Mouse (Mus musculus) ES-Bruce4 (cell line): ENCODE data around the gene Lipc. TPM values are rescaled to one million over a fixed set of nuclear protein-coding genes. Genes with fewer than 3 reads are reported as not detected.

Experiments
- H3K27ac ChIP-seq: 2 replicates; pipeline ENCODE4 v1.5.1; 2012; ENCODE audit warnings: low read length, inconsistent platforms; ENCODE audit not compliant: insufficient read depth
- H3K27me3 ChIP-seq: 2 replicates; pipeline ENCODE4 v1.6.1; 2012; ENCODE audit warnings: mild to moderate bottlenecking, low read length, inconsistent platforms; ENCODE audit not compliant: control insufficient read depth, poor library complexity, insufficient read depth, severe bottlenecking
- H3K36me3 ChIP-seq: 2 replicates; pipeline ENCODE4 v1.6.1; 2012; ENCODE audit warnings: inconsistent platforms, mild to moderate bottlenecking, low read length, moderate library complexity; ENCODE audit not compliant: control insufficient read depth, poor library complexity, insufficient read depth, severe bottlenecking
- H3K4me1 ChIP-seq: one replicate; pipeline ENCODE4 v1.8.1; 2011; ENCODE audit warnings: low read length; ENCODE audit not compliant: control insufficient read depth, insufficient read depth
- H3K4me3 ChIP-seq: 2 replicates; pipeline ENCODE4 v1.5.1; 2011; ENCODE audit warnings: low read depth, mild to moderate bottlenecking, low read length
- H3K9ac ChIP-seq: 2 replicates; pipeline ENCODE4 v1.6.1; 2012; ENCODE audit warnings: low read depth, mild to moderate bottlenecking, inconsistent platforms; ENCODE audit not compliant: poor library complexity, severe bottlenecking
- H3K9me3 ChIP-seq: replicated peaks from 2 replicates; pipeline ENCODE4 v1.6.1; 2012; ENCODE audit warnings: mild to moderate bottlenecking, low read length, inconsistent platforms; ENCODE audit not compliant: control insufficient read depth, poor library complexity, insufficient read depth, severe bottlenecking
- CTCF ChIP-seq: IDR thresholded peaks from one replicate; pipeline ENCODE4 v1.8.1; 2011; ENCODE audit warnings: low read depth, low read length
- EP300 ChIP-seq: IDR thresholded peaks from 2 replicates; pipeline ENCODE4 v1.6.1; 2011; ENCODE audit warnings: low read depth, low read length; ENCODE audit not compliant: insufficient read depth
- POLR2A ChIP-seq: IDR thresholded peaks from one replicate; pipeline ENCODE4 v1.8.1; 2011; ENCODE audit warnings: low read length; ENCODE audit not compliant: insufficient read depth
- polyA plus RNA-seq: library from polyadenylated mRNA; stranded (reverse); fragments of >200 nt; gene quantifications from 2 replicates; pipeline ENCODE4 v1.2.4, GENCODE M21; 2011; ENCODE audit warnings: low read depth; ENCODE audit not compliant: missing spikeins, insufficient read depth, insufficient read length

Gene Lipc
- polyA plus RNA-seq, 1 experiment, result not detected

DNA sequence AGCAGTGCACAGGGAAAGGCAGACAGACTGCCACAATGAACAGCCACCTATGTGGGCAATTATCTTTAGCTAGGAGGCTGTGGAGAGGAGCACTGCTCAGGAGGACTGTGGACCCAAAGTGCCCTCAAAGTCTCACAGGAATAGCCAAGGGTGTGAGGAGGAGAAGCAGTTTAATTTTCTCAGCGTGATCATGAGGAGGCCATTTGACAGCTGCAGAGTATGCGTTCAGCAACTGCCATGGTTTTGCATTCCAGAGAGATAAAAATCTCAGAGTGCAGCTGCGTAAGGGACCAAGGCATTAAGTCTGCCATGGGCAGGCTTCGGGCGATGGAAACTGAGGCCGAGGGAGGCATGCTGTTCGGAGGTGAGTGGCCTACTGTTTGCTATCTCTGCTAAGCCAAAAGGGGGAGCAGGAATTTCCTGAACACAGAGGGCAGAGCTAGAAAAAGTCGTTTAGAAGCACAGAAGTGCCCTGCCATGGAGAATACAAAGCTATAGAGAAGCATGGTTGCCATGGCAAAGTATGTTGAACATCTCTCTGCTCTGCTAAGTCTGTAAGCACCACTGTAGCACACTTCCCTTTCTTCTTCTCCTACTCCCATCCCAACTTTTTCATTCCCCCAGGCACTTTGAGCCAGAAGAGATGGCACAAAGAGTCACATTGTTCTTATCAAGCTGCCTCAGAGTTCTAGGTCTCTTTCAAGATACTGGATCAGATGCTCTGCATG lies 151.3 kb downstream of the Lipc start:
- TF ChIP-seq EP300 (no peak), CTCF (no peak), POLR2A (no peak)
- H3K4me1 ChIP-seq, result no peaks in the 10 kb centered on the region
- H3K9ac ChIP-seq, result no peak overlapping the region
- no peak overlapping the region for H3K27ac ChIP-seq
- H3K4me3 ChIP-seq, result no peak overlapping the region
- no peaks in the 10 kb centered on the region for H3K27me3 ChIP-seq
- no peaks in the 10 kb centered on the region for H3K36me3 ChIP-seq
- H3K9me3 ChIP-seq, result no peaks in the 10 kb centered on the region

DNA sequence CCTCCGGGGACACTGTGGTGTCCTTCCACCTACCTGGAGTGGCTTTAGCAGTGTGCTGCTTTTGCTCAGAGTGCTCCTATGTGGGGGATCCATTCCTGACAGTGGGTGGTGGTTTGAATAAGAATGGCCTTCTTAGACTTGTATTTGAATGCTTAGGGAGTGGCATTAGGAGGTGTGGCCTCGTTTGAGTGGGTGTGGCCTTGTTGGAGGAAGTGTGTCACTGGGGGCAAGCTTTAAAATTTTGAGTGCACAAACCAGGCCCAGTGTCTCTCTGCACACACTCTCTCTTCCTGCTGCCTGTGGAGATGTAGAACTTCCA lies 156.6 kb downstream of the Lipc start:
- Histone ChIP-seq H3K27me3 (no peaks in the 10 kb centered on the region), H3K9me3 (no peaks in the 10 kb centered on the region), H3K9ac (no peak overlapping the region), H3K4me1 (no peaks in the 10 kb centered on the region), H3K27ac (no peak overlapping the region), H3K4me3 (no peak overlapping the region), H3K36me3 (no peaks in the 10 kb centered on the region)
- TF ChIP-seq POLR2A, result no peak
- no peak for TF ChIP-seq CTCF
- TF ChIP-seq EP300, result 0 out of 2 replicates have a peak, but pooled peaks have one; percentile 58

DNA sequence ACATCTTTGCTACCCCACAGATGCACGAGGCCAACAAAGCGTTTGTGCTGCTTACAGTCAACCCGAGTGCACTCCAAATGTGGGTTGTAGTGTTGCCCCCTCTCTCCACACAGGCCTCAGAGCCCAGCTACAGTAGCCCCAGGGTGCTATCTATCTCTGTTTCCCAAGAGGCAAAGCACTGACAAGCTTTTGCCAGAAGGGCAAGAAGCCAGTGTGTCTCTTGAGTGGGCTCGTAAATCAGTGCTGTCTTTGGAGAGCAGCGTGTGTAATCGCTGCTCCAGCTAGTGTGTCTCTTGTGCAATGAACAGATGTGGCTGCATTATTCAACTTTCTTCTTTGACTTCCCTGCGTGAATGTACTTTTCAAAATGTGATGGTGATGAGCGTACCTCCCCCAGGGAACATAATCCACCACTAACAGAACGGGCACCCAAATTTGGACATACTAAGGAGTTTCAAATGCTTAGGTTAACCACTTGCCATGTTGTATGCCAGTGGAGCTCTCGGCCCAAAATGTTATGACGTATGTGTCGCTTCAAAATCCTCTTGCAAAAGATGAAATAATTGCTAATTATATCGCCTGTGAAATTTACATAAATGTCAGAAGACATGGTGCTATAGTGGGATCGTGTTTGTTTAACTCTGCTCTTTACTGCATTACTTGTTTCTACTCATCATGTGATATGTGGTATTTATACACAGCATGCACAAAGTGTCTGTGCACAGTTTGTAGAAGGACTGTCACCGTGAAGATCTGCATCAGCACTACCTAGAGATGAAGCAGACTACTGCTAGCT lies 157.2 kb downstream of the Lipc start:
- H3K4me3 ChIP-seq, result no peak overlapping the region
- no peak for TF ChIP-seq EP300
- TF ChIP-seq POLR2A, result no peak
- TF ChIP-seq CTCF, result no peak
- no peaks in the 10 kb centered on the region for H3K4me1 ChIP-seq
- H3K36me3 ChIP-seq, result no peaks in the 10 kb centered on the region
- no peaks in the 10 kb centered on the region for H3K27me3 ChIP-seq
- no peak overlapping the region for H3K27ac ChIP-seq
- H3K9me3 ChIP-seq, result no peaks in the 10 kb centered on the region
- no peak overlapping the region for H3K9ac ChIP-seq

DNA sequence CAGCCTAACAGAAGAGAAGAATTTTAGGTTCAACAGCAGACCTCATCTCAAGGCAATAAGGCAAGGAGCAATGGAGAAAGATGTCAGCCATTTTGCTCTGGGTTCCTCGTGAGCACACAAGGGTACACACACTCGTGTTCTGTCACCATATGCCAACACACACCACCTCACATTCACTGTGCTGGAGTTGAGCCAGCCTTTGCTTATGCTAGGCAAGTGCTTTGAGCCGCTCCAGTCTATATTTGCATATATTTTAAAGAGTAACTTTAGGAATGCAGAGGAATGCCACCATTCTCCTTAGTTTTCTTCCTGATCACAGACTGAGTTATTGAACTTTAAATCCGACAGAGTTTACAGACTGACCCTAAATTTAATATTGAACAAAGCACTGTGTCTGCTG lies 161.4 kb downstream of the Lipc start:
- H3K4me3 ChIP-seq, result no peak overlapping the region
- TF ChIP-seq EP300 (no peak), CTCF (no peak), POLR2A (no peak)

DNA sequence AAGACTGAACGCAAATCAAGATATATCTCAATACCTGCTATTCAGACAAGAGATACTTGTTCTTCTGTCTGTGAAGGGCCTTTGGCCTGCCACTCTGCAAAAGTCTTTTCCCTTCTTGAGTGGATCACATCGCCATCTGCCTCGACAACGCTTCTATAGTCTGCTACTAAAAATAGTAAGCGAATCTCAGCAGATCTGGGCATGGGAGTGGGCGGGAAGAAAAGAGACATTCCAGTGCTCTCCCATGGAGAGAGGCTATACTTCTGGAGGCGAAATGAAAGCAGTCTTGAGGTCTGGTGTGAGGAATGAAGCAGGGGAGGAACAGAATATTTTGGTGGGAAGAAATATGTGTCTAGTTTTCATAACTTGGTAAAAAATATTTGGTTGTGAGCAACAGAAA lies 163.3 kb downstream of the Lipc start:
- Histone ChIP-seq H3K36me3 (no peaks in the 10 kb centered on the region), H3K9me3 (no peaks in the 10 kb centered on the region), H3K27me3 (no peaks in the 10 kb centered on the region), H3K4me3 (no peak overlapping the region), H3K4me1 (no peaks in the 10 kb centered on the region), H3K9ac (no peak overlapping the region), H3K27ac (no peak overlapping the region)
- TF ChIP-seq POLR2A (no peak), EP300 (no peak), CTCF (no peak)

More for the DNA sequence above, 161.4 kb downstream of the Lipc start:
- no peaks in the 10 kb centered on the region for H3K27me3 ChIP-seq
- no peak overlapping the region for H3K9ac ChIP-seq
- no peaks in the 10 kb centered on the region for H3K9me3 ChIP-seq
- no peak overlapping the region for H3K27ac ChIP-seq
- H3K4me1 ChIP-seq, result no peaks in the 10 kb centered on the region
- no peaks in the 10 kb centered on the region for H3K36me3 ChIP-seq

DNA sequence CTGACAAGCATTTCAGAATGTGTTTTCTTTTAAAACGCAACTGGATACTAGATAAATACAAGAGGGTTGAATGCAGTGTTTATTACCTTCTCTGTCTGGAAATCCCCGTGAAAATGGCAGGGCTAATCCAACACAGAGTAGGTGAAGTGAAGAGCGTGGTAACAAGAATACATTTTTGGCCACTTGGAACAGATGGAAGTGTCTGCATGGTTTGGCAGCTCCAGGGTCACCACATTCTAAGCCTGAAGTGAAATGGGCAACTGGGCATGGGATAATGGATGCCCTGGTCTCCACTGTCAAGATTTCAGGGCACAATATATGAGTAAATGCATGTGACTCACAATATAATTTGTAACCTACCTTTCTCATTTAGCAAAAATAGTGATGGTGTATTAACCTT lies 169.8 kb downstream of the Lipc start:
- no peaks in the 10 kb centered on the region for H3K4me1 ChIP-seq
- H3K9ac ChIP-seq, result no peak overlapping the region
- H3K27ac ChIP-seq, result no peak overlapping the region
- no peak for TF ChIP-seq EP300
- no peak for TF ChIP-seq POLR2A
- TF ChIP-seq CTCF, result no peak
- H3K9me3 ChIP-seq, result no peaks in the 10 kb centered on the region
- no peak overlapping the region for H3K4me3 ChIP-seq
- no peaks in the 10 kb centered on the region for H3K27me3 ChIP-seq
- no peaks in the 10 kb centered on the region for H3K36me3 ChIP-seq
